Mouse (Mus musculus): ENCODE measurements around the gene Zfp217.

DNA sequence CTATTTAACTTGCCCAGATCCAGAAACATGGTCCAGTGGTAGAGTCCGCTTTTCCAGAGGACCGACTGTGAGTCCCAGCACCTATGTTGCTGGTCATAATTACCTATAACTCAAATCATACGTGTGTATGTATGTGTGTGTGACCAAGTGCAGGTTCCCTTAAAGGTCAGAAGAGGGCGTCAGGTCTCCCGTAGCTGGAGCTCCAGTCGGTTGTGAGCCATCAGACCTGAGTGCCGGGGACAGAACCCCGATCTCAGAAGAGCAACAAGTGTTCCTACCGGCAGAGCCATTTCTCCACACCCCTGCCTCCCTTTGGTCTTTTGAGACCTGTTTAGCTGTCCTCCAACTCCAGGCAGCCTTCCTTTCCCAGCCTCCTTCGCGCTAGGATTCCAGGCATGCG is 46.9 kb upstream of the Zfp217 start:
- no peak for TF ChIP-seq NRF1 (IDR thresholded peaks at IDR 0.05; ENCODE audit: low read depth, low read length)
- TF ChIP-seq CTCF (conservative IDR thresholded peaks at IDR 0.05 in 1 of 2, IDR thresholded peaks at IDR 0.05 in 1 of 2; ENCODE audit: low read depth in 2 of 2, low read length in 2 of 2), result peak in 1 of 2 experiments; percentile 1; a peak in 1 of 4 replicates
- TF ChIP-seq GABPA (IDR thresholded peaks at IDR 0.05; ENCODE audit: insufficient replicate concordance, low read depth, low read length), result no peak

Measured in CH12.LX (cell line).